Mouse (Mus musculus): ENCODE results near the gene Rpusd2. TPM values are rescaled to one million over a fixed set of nuclear protein-coding genes. Genes with fewer than 3 reads are reported as not detected.

Rpusd2 gene
- polyA plus RNA-seq (2012; rRNA removed) = 3.6 and 3.7 TPM in 2 replicates

DNA sequence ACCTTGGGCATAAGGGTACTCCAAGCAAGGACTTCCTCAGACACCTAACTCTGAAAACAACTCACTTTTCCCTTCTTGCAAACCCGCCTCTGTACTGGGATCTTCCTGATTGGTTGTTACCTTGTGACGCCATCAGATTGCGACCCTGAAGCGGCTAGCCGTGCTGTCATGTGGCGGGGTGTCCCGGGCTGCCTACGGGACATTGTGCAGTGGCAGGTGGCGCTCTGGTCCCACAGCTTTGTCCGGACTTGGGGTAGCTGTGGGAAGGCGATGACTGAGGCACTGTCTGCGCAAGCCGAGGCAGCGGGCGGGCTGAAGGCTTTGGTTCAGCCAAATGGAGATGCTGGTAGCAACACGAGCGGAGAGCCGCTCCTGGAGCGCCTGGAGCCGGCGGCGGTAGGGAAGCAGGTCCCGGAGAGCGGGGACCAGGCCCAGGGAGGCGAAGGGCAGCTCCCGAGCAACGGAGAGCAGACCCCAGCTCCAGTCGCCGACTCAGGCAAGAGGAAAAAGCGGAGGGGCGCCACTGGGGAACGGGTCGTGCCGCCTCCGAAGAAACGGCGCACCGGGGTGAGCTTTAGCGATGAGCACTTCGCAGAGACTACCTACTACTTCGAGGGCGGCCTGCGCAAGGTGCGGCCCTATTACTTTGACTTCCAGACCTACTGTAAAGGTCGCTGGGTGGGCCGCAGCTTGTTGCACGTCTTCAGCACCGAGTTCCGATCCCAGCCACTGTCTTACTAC lies at the start of gene Rpusd2:
Rpusd2 (plus strand) TSS at position 135 of the 741 bp plus-strand sequence.

DNA sequence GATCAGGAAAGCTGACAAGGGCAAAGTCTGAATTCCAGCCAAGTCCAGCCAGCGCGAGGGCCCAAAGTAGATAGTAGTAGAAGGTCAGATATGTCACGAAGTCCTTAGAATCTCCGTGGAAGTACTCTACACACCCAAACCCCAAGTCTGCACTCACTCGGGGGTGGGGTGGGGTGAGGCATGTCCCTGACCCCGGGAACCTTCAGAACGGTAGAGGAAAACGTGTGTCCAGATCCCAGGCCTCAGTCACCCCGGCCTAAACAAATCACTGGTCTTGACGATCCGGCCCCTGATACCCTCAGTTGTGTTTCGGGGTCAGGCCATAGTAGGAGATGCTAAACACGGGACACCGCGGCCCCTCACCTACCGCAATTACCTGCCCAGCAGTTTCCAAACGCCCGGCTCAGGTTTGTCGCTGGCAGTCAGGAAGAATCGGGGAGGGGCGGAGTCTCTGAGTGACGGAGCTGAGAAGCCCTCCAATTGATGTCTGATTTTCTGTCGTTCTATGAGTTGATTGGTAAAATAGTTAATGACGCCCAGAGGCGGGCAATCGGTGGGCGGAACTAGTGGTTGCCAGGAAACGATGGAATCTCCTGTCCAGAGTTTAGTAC lies 5.5 kb upstream of the Rpusd2 start, which contains the start of gene Ccdc32:
Ccdc32 (minus strand) TSS at position 453 of the 611 bp plus-strand sequence.

GRCm38 (mm10) chr2:119046649-119047611 lies 12.3 kb downstream of the Rpusd2 start, which contains the start of gene Knl1:
Gene Knl1, plus strand, starts transcription at chr2:119047119.

Other genes with a start within 250 kb of the Rpusd2 start
- 4.5 and 5.5 TPM in 2 replicates for gene Knstrn, start 220.8 kb upstream of the Rpusd2 start, polyA plus RNA-seq (2012; rRNA removed)
- 43.7 and 57.2 TPM in 2 replicates for gene Ivd, start 172.8 kb upstream of the Rpusd2 start, polyA plus RNA-seq (2012; rRNA removed)
- 27.5 and 31.1 TPM in 2 replicates for gene Bahd1, start 134.4 kb upstream of the Rpusd2 start, polyA plus RNA-seq (2012; rRNA removed)
- 7.2 and 7.6 TPM in 2 replicates for gene Chst14, start 108.3 kb upstream of the Rpusd2 start, polyA plus RNA-seq (2012; rRNA removed)
- 12.2 and 16.1 TPM in 2 replicates for gene Ccdc32, start 5.4 kb upstream of the Rpusd2 start, polyA plus RNA-seq (2012; rRNA removed)
- 0.27 and 0.31 TPM in 2 replicates for gene Knl1, start 12.3 kb downstream of the Rpusd2 start, polyA plus RNA-seq (2012; rRNA removed)
- 4.4 and 5.0 TPM in 2 replicates for gene Rad51, start 78.0 kb downstream of the Rpusd2 start, polyA plus RNA-seq (2012; rRNA removed)
- gene Rmdn3, start 122.2 kb downstream of the Rpusd2 start, polyA plus RNA-seq (2012; rRNA removed) = 26.5 and 34.7 TPM in 2 replicates
- gene Gchfr, start 133.0 kb downstream of the Rpusd2 start, polyA plus RNA-seq (2012; rRNA removed) = 15.7 and 18.9 TPM in 2 replicates
- 0.47 and 0.71 TPM in 2 replicates for gene Gm14137, start 139.7 kb downstream of the Rpusd2 start, polyA plus RNA-seq (2012; rRNA removed)
- gene Zfyve19, start 173.8 kb downstream of the Rpusd2 start, polyA plus RNA-seq (2012; rRNA removed) = 42.7 and 54.3 TPM in 2 replicates
- gene Dnajc17, start 174.0 kb downstream of the Rpusd2 start, polyA plus RNA-seq (2012; rRNA removed) = 2.9 and 3.2 TPM in 2 replicates
- 144 and 175 TPM in 2 replicates for gene Ppp1r14d, start 195.1 kb downstream of the Rpusd2 start, polyA plus RNA-seq (2012; rRNA removed)
- gene Spint1, start 202.6 kb downstream of the Rpusd2 start, polyA plus RNA-seq (2012; rRNA removed) = 184 and 201 TPM in 2 replicates
- gene Rhov, start 236.5 kb downstream of the Rpusd2 start, polyA plus RNA-seq (2012; rRNA removed) = 1.8 and 3.2 TPM in 2 replicates